Mouse (Mus musculus) thymus, adult 2 months (tissue): ENCODE measurements around the gene Capn11.

Experiments
- CTCF ChIP-seq: fragments of 200-500 bp; IDR thresholded peaks from 2 replicates; pipeline ENCODE4 v1.5.1; 2012; ENCODE audit warnings: mild to moderate bottlenecking, control low read depth, low read length, moderate library complexity, borderline replicate concordance; ENCODE audit not compliant: control insufficient read depth, poor library complexity, insufficient read depth; ENCODE audit errors: extremely low read depth
- POLR2A ChIP-seq: fragments of 200-500 bp; IDR thresholded peaks from 2 replicates; pipeline ENCODE4 v1.6.1; 2012; ENCODE audit warnings: mild to moderate bottlenecking, low read length, control low read depth, moderate library complexity; ENCODE audit not compliant: control insufficient read depth, poor library complexity, insufficient read depth; ENCODE audit errors: extremely low read depth

- TF ChIP-seq CTCF, result no peak
- TF ChIP-seq POLR2A, result no peak
Observed at GRCm38 (mm10) chr17:45594195-45594594, 64.9 kb downstream of the Capn11 start.
